In genomic region chr15:97822545-97823228, GRCm38 (mm10) we compare ENCODE assay signal across 9 mouse cellular contexts. TPM values are rescaled to one million over a fixed set of nuclear protein-coding genes. Genes with fewer than 3 reads are reported as not detected.
DNase-seq lines count a peak whose midpoint lies in the region; ATAC-seq and TF ChIP-seq lines count a peak whose summit lies in the region.
"Had no signal": no experiment of that assay in that cellular context is flagged by ENCODE, and none has a peak within 500 bp of the region (broad histone marks: within the 10 kb centered on the region; RNA-seq: fewer than 3 reads in every experiment).

No protein-coding gene starts in this region.

- H3K4me2 ChIP-seq in heart, embryonic 14.5 days (ENCODE audit: low read length), result no peak overlapping the region; the same call in 1 of the 2 replicates
- H3K4me2 ChIP-seq in limb, embryonic 15.5 days, result no peak overlapping the region
- H3K4me2 ChIP-seq: liver, embryonic 13.5 days had no signal

- no peak for DNase-seq in heart, postnatal 10 days
- no peak for DNase-seq in spleen, adult 2 months (ENCODE audit: low read depth in 1 of 2, low spot score in 2 of 2)
- no peak for DNase-seq in spleen, postnatal 14 days (ENCODE audit: low spot score in 2 of 2)
- DNase-seq in thymus, postnatal 4 days, result no peak
- no peak for DNase-seq in adrenal gland, postnatal 36 days
- DNase-seq in cerebellum, postnatal 4 days (ENCODE audit: low spot score in 2 of 2), result no peak
- DNase-seq: liver, embryonic 13.5 days had no signal

- TF ChIP-seq POLR2A in spleen, adult 2 months (IDR thresholded peaks at IDR 0.05; ENCODE audit: low read depth, low read length), result no peak

- intact Hi-C loops in heart, postnatal 10 days (cut with DNase I), result no loop called here

- H3K9ac ChIP-seq in heart, embryonic 14.5 days (ENCODE audit: low read length), result peak overlapping the region; percentile 2
- no peak overlapping the region for H3K9ac ChIP-seq in limb, embryonic 15.5 days

- TF ChIP-seq CTCF in spleen, adult 2 months (IDR thresholded peaks at IDR 0.05; ENCODE audit: extremely low read depth, insufficient read depth, insufficient read length, insufficient replicate concordance), result no peak

- 38% methylated on average over 11 of the region's 12 CpGs for WGBS in heart, embryonic 14.5 days
- 20% methylated on average over 12 of the region's 12 CpGs for WGBS in spleen, adult 2 months
- WGBS in limb, embryonic 15.5 days, result 42% methylated on average over 10 of the region's 12 CpGs

- H3K36me3 ChIP-seq in heart, embryonic 14.5 days (ENCODE audit: control insufficient read depth, insufficient read depth, low read length), result peaks cover 14% of the 10 kb centered on the region
- 0 out of 2 replicates have a peak, but pooled peaks cover 2% of the 10 kb centered on the region for H3K36me3 ChIP-seq in spleen, adult 2 months (ENCODE audit: control insufficient read depth, insufficient read depth, low read length)
- H3K36me3 ChIP-seq in limb, embryonic 15.5 days, result peaks cover 6% of the 10 kb centered on the region; the same call in 1 of the 2 replicates

- H3K9me3 ChIP-seq in heart, embryonic 14.5 days (ENCODE audit: control insufficient read depth, low read length), result no peaks in the 10 kb centered on the region
- H3K9me3 ChIP-seq in limb, embryonic 15.5 days, result no peaks in the 10 kb centered on the region
- H3K9me3 ChIP-seq: liver, embryonic 13.5 days had no signal

- no peak overlapping the region for H3K4me3 ChIP-seq in heart, embryonic 14.5 days (ENCODE audit: control insufficient read depth in 1 of 2, insufficient read depth in 1 of 2, low read depth in 1 of 2, low read length in 2 of 2)
- no peak overlapping the region for H3K4me3 ChIP-seq in spleen, adult 2 months (ENCODE audit: extremely low read depth, insufficient read depth, insufficient read length)
- no peak overlapping the region for H3K4me3 ChIP-seq in limb, embryonic 15.5 days
- H3K4me3 ChIP-seq: liver, embryonic 13.5 days had no signal

- no peak for ATAC-seq in heart, embryonic 14.5 days (ENCODE audit: insufficient number of reproducible peaks, insufficient read depth, low FRiP score, low read depth)
- ATAC-seq in limb, embryonic 15.5 days (ENCODE audit: insufficient number of reproducible peaks, low FRiP score, low TSS enrichment, low read depth), result no peak

- H3K27ac ChIP-seq in heart, embryonic 14.5 days (replicated peaks in 1 of 2; ENCODE audit: control insufficient read depth in 1 of 2, insufficient read depth in 1 of 2, low read depth in 2 of 2, low read length in 2 of 2), result 0 out of 4 replicates have a peak overlapping the region, but pooled peaks of 1 of the 2 experiments have one; percentile 42
- H3K27ac ChIP-seq in spleen, adult 2 months (ENCODE audit: insufficient read depth, low read length), result peak overlapping the region; percentile 95
- H3K27ac ChIP-seq in limb, embryonic 15.5 days, result peak overlapping the region; percentile 63; the same call in 1 of the 2 replicates

- peaks cover 54 to 68% of the 10 kb centered on the region in 2 experiments for H3K4me1 ChIP-seq in heart, embryonic 14.5 days (ENCODE audit: control insufficient read depth in 2 of 2, insufficient read depth in 2 of 2, low read length in 2 of 2)
- H3K4me1 ChIP-seq in spleen, adult 2 months (ENCODE audit: control insufficient read depth, insufficient read depth, insufficient read length), result peaks cover 68% of the 10 kb centered on the region
- H3K4me1 ChIP-seq in limb, embryonic 15.5 days, result peaks cover 74% of the 10 kb centered on the region

- H3K27me3 ChIP-seq in heart, embryonic 14.5 days (ENCODE audit: control insufficient read depth, insufficient read depth, low read length), result no peaks in the 10 kb centered on the region
- H3K27me3 ChIP-seq in spleen, adult 2 months (ENCODE audit: control insufficient read depth, insufficient read depth, low read length), result no peaks in the 10 kb centered on the region
- H3K27me3 ChIP-seq in limb, embryonic 15.5 days, result no peaks in the 10 kb centered on the region
- H3K27me3 ChIP-seq: liver, embryonic 13.5 days had no signal

RNA-seq across cellular contexts. Expression of gene Hdac7, which starts 21.6 kb away (rescaled TPM):
- 25.7 and 26.7 TPM in 2 replicates for polyA plus RNA-seq in heart, embryonic 14.5 days (2014; fragmentation: Nextera tagmentation; extraction: Ambion mirVana)
- total RNA-seq in heart, postnatal 10 days (2021), result 10 to 100 TPM; 57.9 to 59.4 TPM
- polyA plus RNA-seq in spleen, adult 2 months (2012; rRNA removed), result 104 and 137 TPM in 2 replicates
- 33.5 and 34.1 TPM in 2 replicates for polyA plus RNA-seq in limb, embryonic 15.5 days (2015; fragmentation: Nextera tagmentation; extraction: Ambion mirVana)
- 10 to 100 TPM; 63.5 to 67.2 TPM for total RNA-seq in adrenal gland, postnatal 36 days (2021)

RNA-seq across cellular contexts. Expression of gene Slc48a1, which starts 44.4 kb away (rescaled TPM):
- polyA plus RNA-seq in heart, embryonic 14.5 days (2014; fragmentation: Nextera tagmentation; extraction: Ambion mirVana), result 67.1 and 69.6 TPM in 2 replicates
- 10 to 100 TPM; 62.0 to 71.0 TPM for total RNA-seq in heart, postnatal 10 days (2021)
- 94.0 and 117 TPM in 2 replicates for polyA plus RNA-seq in spleen, adult 2 months (2012; rRNA removed)
- 58.7 and 59.0 TPM in 2 replicates for polyA plus RNA-seq in limb, embryonic 15.5 days (2015; fragmentation: Nextera tagmentation; extraction: Ambion mirVana)
- total RNA-seq in adrenal gland, postnatal 36 days (2021), result 100 to 1,000 TPM; 107 to 130 TPM

RNA-seq across cellular contexts. Expression of gene Rapgef3, which starts 54.9 kb away (rescaled TPM):
- polyA plus RNA-seq in heart, embryonic 14.5 days (2014; fragmentation: Nextera tagmentation; extraction: Ambion mirVana), result 15.9 and 19.2 TPM in 2 replicates
- total RNA-seq in heart, postnatal 10 days (2021), result 10 to 100 TPM; 29.2 to 30.7 TPM
- polyA plus RNA-seq in spleen, adult 2 months (2012; rRNA removed), result 28.8 and 33.6 TPM in 2 replicates
- polyA plus RNA-seq in limb, embryonic 15.5 days (2015; fragmentation: Nextera tagmentation; extraction: Ambion mirVana), result 9.8 and 10.7 TPM in 2 replicates
- total RNA-seq in adrenal gland, postnatal 36 days (2021), result 10 to 100 TPM; 15.0 to 20.8 TPM
